Mouse (Mus musculus) heart, adult 18-20 months (tissue): ENCODE results near the gene Olfr111. TPM values are rescaled to one million over a fixed set of nuclear protein-coding genes. Genes with fewer than 3 reads are reported as not detected.
"Not testable (repeated sequence)": the region's sequence is repeated elsewhere in the genome, so short reads cannot be mapped to it uniquely, and the experiment has no call there.

Experiments used
- DNase-seq, 2 experiments: peaks; one replicate each; pipeline ENCODE4 v3.0.0; 2021 to 2022; ENCODE audit warnings: mixed read lengths in 1 of 2
- long read RNA-seq, 2 experiments: library from polyadenylated mRNA; stranded (forward); transcript quantifications; one replicate each; pipeline ENCODE4 v2.0.0; 2021
- total RNA-seq, 2 experiments: library from RNA; stranded (reverse); gene quantifications; 2 replicates each; pipeline ENCODE4 v1.2.3; 2021

Olfr111 gene
- not detected for total RNA-seq
- long read RNA-seq, experiment 1, result 0 reads
- long read RNA-seq, experiment 2, result 0 reads

- no peak for DNase-seq
These were observed at the start of gene Olfr111 for GRCm38 (mm10) chr17:37507730-37508129. Olfr111 (plus strand) TSS chr17:37508030.

GRCm38 (mm10) chr17:37458616-37459015, 49.2 kb upstream of the Olfr111 start, which contains the start of gene Olfr109:
Olfr109 (plus strand) TSS chr17:37458916.
- no peak for DNase-seq

- no peak for DNase-seq
These were observed 24.4 kb upstream of the Olfr111 start, which contains the start of gene H2-M2 for GRCm38 (mm10) chr17:37483452-37483851. H2-M2 (minus strand) TSS chr17:37483552.

GRCm38 (mm10) chr17:37491930-37492518, 15.8 kb upstream of the Olfr111 start, which contains the start of gene Olfr110:
Olfr110 (plus strand) TSS chr17:37492468.
- DNase-seq, result peak; percentile 3 to 30

GRCm38 (mm10) chr17:37524612-37525011, 16.8 kb downstream of the Olfr111 start:
- peak in 1 of 2 experiments; percentile 4 for DNase-seq

GRCm38 (mm10) chr17:37525427-37525826, 17.6 kb downstream of the Olfr111 start:
- DNase-seq, result peak in 1 of 2 experiments; percentile 2

- DNase-seq, result no peak
These were observed 27.3 kb downstream of the Olfr111 start for GRCm38 (mm10) chr17:37535173-37535572.

- DNase-seq, result not testable (repeated sequence)
These were observed 30.6 kb downstream of the Olfr111 start for GRCm38 (mm10) chr17:37538416-37538815.

- no peak for DNase-seq
These were observed 33.8 kb downstream of the Olfr111 start for GRCm38 (mm10) chr17:37541454-37542119.

GRCm38 (mm10) chr17:37543800-37544435, 36.1 kb downstream of the Olfr111 start:
- no peak for DNase-seq

- no peak for DNase-seq
These were observed 51.2 kb downstream of the Olfr111 start for GRCm38 (mm10) chr17:37558913-37559615.

- DNase-seq, result no peak
These were observed 61.5 kb downstream of the Olfr111 start, which contains the start of gene Olfr112 for GRCm38 (mm10) chr17:37569351-37569750. Olfr112 (minus strand) TSS chr17:37569451.

GRCm38 (mm10) chr17:37577563-37577962, 69.7 kb downstream of the Olfr111 start, which contains the start of gene Olfr113:
Olfr113 (minus strand) TSS chr17:37577663.
- DNase-seq, result no peak

Other genes starting within 250 kb of the Olfr111 start
- gene Olfr98, start 244.3 kb upstream of the Olfr111 start, total RNA-seq, result not detected
- gene H2-M3, start 237.8 kb upstream of the Olfr111 start, total RNA-seq, result 1 to 10 TPM; 4.1 to 5.4 TPM
- gene Olfr99, start 224.6 kb upstream of the Olfr111 start, total RNA-seq, result not detected
- gene Olfr101, start 203.7 kb upstream of the Olfr111 start, total RNA-seq, result not detected
- gene Olfr102, start 191.0 kb upstream of the Olfr111 start, total RNA-seq, result not detected
- not detected for gene Olfr103, start 168.3 kb upstream of the Olfr111 start, total RNA-seq
- not detected for gene Olfr104-ps, start 148.4 kb upstream of the Olfr111 start, total RNA-seq
- not detected for gene Olfr105-ps, start 129.0 kb upstream of the Olfr111 start, total RNA-seq
- gene Olfr106-ps, start 117.6 kb upstream of the Olfr111 start, total RNA-seq, result not detected
- not detected for gene Olfr107, start 108.8 kb upstream of the Olfr111 start, total RNA-seq
- gene Olfr108, start 62.5 kb upstream of the Olfr111 start, total RNA-seq, result not detected
- gene Olfr109, start 49.1 kb upstream of the Olfr111 start, total RNA-seq, result not detected
- 1 to 10 TPM in 1 of 2 experiments, not detected in 1; 1.3 TPM for gene H2-M2, start 24.5 kb upstream of the Olfr111 start, total RNA-seq
- gene Olfr110, start 15.6 kb upstream of the Olfr111 start, total RNA-seq, result not detected
- gene Olfr112, start 61.4 kb downstream of the Olfr111 start, total RNA-seq, result not detected
- gene Olfr113, start 69.6 kb downstream of the Olfr111 start, total RNA-seq, result not detected
- not detected for gene Olfr114, start 84.7 kb downstream of the Olfr111 start, total RNA-seq
- gene Olfr115, start 119.1 kb downstream of the Olfr111 start, total RNA-seq, result not detected
- not detected for gene Olfr116, start 119.2 kb downstream of the Olfr111 start, total RNA-seq
- gene Olfr117, start 155.8 kb downstream of the Olfr111 start, total RNA-seq, result not detected
- not detected for gene Olfr118, start 159.0 kb downstream of the Olfr111 start, total RNA-seq
- not detected for gene Olfr119, start 188.5 kb downstream of the Olfr111 start, total RNA-seq
- not detected for gene Olfr120, start 213.8 kb downstream of the Olfr111 start, total RNA-seq
- not detected for gene Olfr121, start 240.8 kb downstream of the Olfr111 start, total RNA-seq